Mouse (Mus musculus) retina, postnatal 1 day (tissue): ENCODE measurements at regions not wholly inside any gene's neighbourhood (a gene's known extent, or its start where the extent isn't known, plus 50 kb on each side); places are given as distances from the start of the nearest gene placed in this dataset.
A peak's percentile ranks its signal among the peaks of the same experiment; 100 is the strongest.

ENCODE experiments used
- DNase-seq: peaks from one replicate; pipeline ENCODE4 v3.0.0-alpha.2; 2012

GRCm38 (mm10) chr9:32006350-32006749, 93.1 kb upstream of the Barx2 start:
- no peak for DNase-seq

- no peak for DNase-seq
Measured at GRCm38 (mm10) chr9:32010953-32011770, 97.9 kb upstream of the Barx2 start.

GRCm38 (mm10) chr9:32016286-32016685, 99.7 kb upstream of the Arhgap32 start:
- no peak for DNase-seq

GRCm38 (mm10) chr9:32018020-32018419, 97.9 kb upstream of the Arhgap32 start:
- no peak for DNase-seq

- DNase-seq, result no peak
Measured at GRCm38 (mm10) chr9:32019786-32020185, 96.2 kb upstream of the Arhgap32 start.

GRCm38 (mm10) chr9:32020942-32021731, 94.8 kb upstream of the Arhgap32 start:
- peak; percentile 32 for DNase-seq

GRCm38 (mm10) chr9:32021755-32022154, 94.2 kb upstream of the Arhgap32 start:
- no peak for DNase-seq

- no peak for DNase-seq
Measured at GRCm38 (mm10) chr9:32022996-32023395, 92.9 kb upstream of the Arhgap32 start.

- DNase-seq, result no peak
Measured at GRCm38 (mm10) chr9:32024767-32025166, 91.2 kb upstream of the Arhgap32 start.

GRCm38 (mm10) chr9:32027962-32028361, 88.0 kb upstream of the Arhgap32 start:
- no peak for DNase-seq

- DNase-seq, result no peak
Measured at GRCm38 (mm10) chr9:32029001-32029400, 86.9 kb upstream of the Arhgap32 start.

- DNase-seq, result no peak
Measured at GRCm38 (mm10) chr9:32029786-32030185, 86.2 kb upstream of the Arhgap32 start.

- no peak for DNase-seq
Measured at GRCm38 (mm10) chr9:32030203-32030602, 85.7 kb upstream of the Arhgap32 start.

GRCm38 (mm10) chr9:32031950-32032453, 83.9 kb upstream of the Arhgap32 start:
- DNase-seq, result peak; percentile 94

- peak; percentile 67 for DNase-seq
Measured at GRCm38 (mm10) chr9:32032521-32033185, 83.3 kb upstream of the Arhgap32 start.

- DNase-seq, result peak; percentile 68
Measured at GRCm38 (mm10) chr9:32033937-32034336, 82.0 kb upstream of the Arhgap32 start.

- peak; percentile 41 for DNase-seq
Measured at GRCm38 (mm10) chr9:32039999-32040398, 75.9 kb upstream of the Arhgap32 start.

- DNase-seq, result no peak
Measured at GRCm38 (mm10) chr9:32043344-32043743, 72.6 kb upstream of the Arhgap32 start.

- peak; percentile 34 for DNase-seq
Measured at GRCm38 (mm10) chr9:32046791-32047190, 69.1 kb upstream of the Arhgap32 start.

GRCm38 (mm10) chr9:32048941-32049340, 67.0 kb upstream of the Arhgap32 start:
- DNase-seq, result no peak

- DNase-seq, result no peak
Measured at GRCm38 (mm10) chr9:32049546-32049945, 66.4 kb upstream of the Arhgap32 start.

- peak; percentile 76 for DNase-seq
Measured at GRCm38 (mm10) chr9:32053886-32054615, 61.9 kb upstream of the Arhgap32 start.
